Mouse (Mus musculus) kidney, postnatal 0 days (tissue): ENCODE measurements around the gene Gad2. TPM values are rescaled to one million over a fixed set of nuclear protein-coding genes. Genes with fewer than 3 reads are reported as not detected.
"Not testable (repeated sequence)": the region's sequence is repeated elsewhere in the genome, so short reads cannot be mapped to it uniquely, and the experiment has no call there.

Experiments used
- ATAC-seq: fragments of 200-750 bp; cut with Nextera tagmentation; replicated peaks from 2 replicates; pipeline ENCODE4 v1.8.0; 2017; ENCODE audit warnings: low read depth, moderate number of reproducible peaks, moderate TSS enrichment, moderate library complexity; ENCODE audit not compliant: low FRiP score
- DNase-seq: peaks from one replicate; pipeline ENCODE4 v3.0.0-alpha.2; 2016; ENCODE audit warnings: low spot score
- H3K27ac ChIP-seq: fragments of 300-500 bp; sonication (generic); 2 replicates; pipeline ENCODE4 v1.5.1; 2014; ENCODE audit warnings: mild to moderate bottlenecking
- H3K27me3 ChIP-seq: fragments of 300-500 bp; sonication (generic); 2 replicates; pipeline ENCODE4 v1.6.1; 2014; ENCODE audit warnings: low read length, mixed read lengths; ENCODE audit not compliant: insufficient read depth
- H3K36me3 ChIP-seq: fragments of 300-500 bp; sonication (generic); 2 replicates; pipeline ENCODE4 v1.6.1; 2014; ENCODE audit warnings: low read length, mixed read lengths; ENCODE audit not compliant: insufficient read depth
- H3K4me1 ChIP-seq: fragments of 300-500 bp; sonication (generic); replicated peaks from 2 replicates; pipeline ENCODE4 v1.6.1; 2014; ENCODE audit warnings: antibody characterized with exemption, low read length, mixed read lengths; ENCODE audit not compliant: insufficient read depth
- H3K4me2 ChIP-seq: fragments of 300-500 bp; sonication (generic); 2 replicates; pipeline ENCODE4 v1.6.1; 2014; ENCODE audit warnings: mild to moderate bottlenecking, low read length, moderate library complexity, mixed read lengths
- H3K4me3 ChIP-seq: fragments of 300-500 bp; sonication (generic); replicated peaks from 2 replicates; pipeline ENCODE4 v1.5.1; 2014; ENCODE audit warnings: low read depth, low read length
- H3K9ac ChIP-seq: fragments of 300-500 bp; sonication (generic); 2 replicates; pipeline ENCODE4 v1.6.1; 2014; ENCODE audit warnings: low read depth, low read length
- H3K9me3 ChIP-seq: fragments of 300-500 bp; sonication (generic); replicated peaks from 2 replicates; pipeline ENCODE4 v1.6.1; 2016; ENCODE audit warnings: low read length, inconsistent platforms, mixed read lengths
- CTCF ChIP-seq: IDR thresholded peaks from 2 replicates; pipeline ENCODE4 v1.5.1; 2016; ENCODE audit warnings: antibody characterized with exemption, low read depth, mild to moderate bottlenecking, moderate library complexity
- WGBS: fragments of 180-500 bp; shearing (Covaris S2); extraction: QIAGEN DNeasy Blood & Tissue Kit; methylation state at CpG from one replicate; pipeline ENCODE4 v1.1.7; 2014; 5-methylcytosine and 5-hydroxymethylcytosine counted together
- polyA plus RNA-seq: library from polyadenylated mRNA; unstranded; fragments of >200 nt; fragmentation: Nextera tagmentation; extraction: Ambion mirVana; gene quantifications from 2 replicates; pipeline ENCODE4 v1.2.1, GENCODE M21; 2015

Gene Gad2
- polyA plus RNA-seq, result not detected in 2 replicates

- DNase-seq, result peak; percentile 38
Measured at GRCm38 (mm10) chr2:22621828-22622731, at the start of gene Gad2. Gene Gad2, plus strand, starts transcription at chr2:22622205.

GRCm38 (mm10) chr2:22587469-22588169 lies 34.4 kb upstream of the Gad2 start:
- not testable (repeated sequence) for H3K36me3 ChIP-seq, DNase-seq, H3K9me3 ChIP-seq, H3K27me3 ChIP-seq, H3K4me1 ChIP-seq, H3K9ac ChIP-seq, H3K4me2 ChIP-seq, H3K27ac ChIP-seq, H3K4me3 ChIP-seq
- 87% methylated on average over 13 of the region's 14 CpGs for WGBS
- peak; percentile 85 for ATAC-seq

More at GRCm38 (mm10) chr2:22621828-22622731, at the start of gene Gad2:
- Histone ChIP-seq H3K27ac (no peak within 1 kb of the TSS), H3K36me3 (no peaks in the 10 kb centered on the region), H3K4me3 (peak within 1 kb of the TSS; percentile 28), H3K9ac (no peak within 1 kb of the TSS), H3K9me3 (no peaks in the 10 kb centered on the region), H3K4me1 (peaks cover 5% of the 10 kb centered on the region; the same call in 1 of the 2 replicates), H3K4me2 (peak within 1 kb of the TSS; percentile 58), H3K27me3 (peaks cover 73% of the 10 kb centered on the region)
- TF ChIP-seq CTCF, result no peak
- 1% methylated on average over 55 of the region's 55 CpGs for WGBS
- ATAC-seq, result peak; percentile 87

GRCm38 (mm10) chr2:22588170-22588541 lies 33.8 kb upstream of the Gad2 start:
- not testable (repeated sequence) for H3K9me3 ChIP-seq, H3K4me2 ChIP-seq, H3K4me3 ChIP-seq, H3K27me3 ChIP-seq, H3K27ac ChIP-seq, H3K9ac ChIP-seq, H3K36me3 ChIP-seq, H3K4me1 ChIP-seq, DNase-seq
- whole genome bisulfite sequencing, result 87% methylated on average over 5 of the region's 5 CpGs
- ATAC-seq, result peak; percentile 49

DNA sequence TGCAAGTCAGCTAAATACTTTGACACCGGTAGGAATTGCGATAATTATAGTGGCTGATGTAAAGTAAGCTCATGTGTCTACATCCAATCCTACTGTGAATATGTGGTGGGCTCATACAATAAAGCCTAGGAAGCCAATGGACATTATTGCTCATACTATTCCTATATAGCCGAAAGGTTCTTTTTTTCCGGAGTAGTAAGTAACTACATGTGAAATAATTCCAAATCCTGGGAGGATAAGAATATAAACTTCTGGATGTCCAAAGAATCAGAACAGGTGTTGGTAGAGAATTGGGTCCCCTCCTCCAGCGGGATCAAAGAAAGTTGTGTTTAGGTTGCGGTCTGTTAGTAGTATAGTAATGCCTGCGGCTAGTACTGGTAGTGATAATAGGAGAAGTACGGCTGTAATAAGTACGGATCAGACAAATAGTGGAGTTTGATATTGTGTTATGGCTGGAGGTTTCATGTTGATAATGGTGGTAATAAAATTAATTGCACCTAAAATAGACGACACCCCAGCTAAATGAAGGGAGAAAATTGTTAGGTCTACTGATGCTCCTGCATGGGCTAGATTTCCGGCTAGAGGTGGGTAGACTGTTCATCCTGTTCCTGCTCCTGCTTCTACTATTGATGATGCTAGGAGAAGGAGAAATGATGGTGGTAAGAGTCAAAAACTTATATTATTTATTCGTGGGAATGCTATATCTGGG lies 33.2 kb upstream of the Gad2 start:
- H3K4me1 ChIP-seq, H3K4me2 ChIP-seq, H3K27ac ChIP-seq, H3K27me3 ChIP-seq, H3K9me3 ChIP-seq, H3K36me3 ChIP-seq, H3K4me3 ChIP-seq, H3K9ac ChIP-seq: not testable (repeated sequence)
- ATAC-seq (peak; percentile 93), DNase-seq (peak; percentile 5)
- WGBS, result 66% methylated on average over 12 of the region's 12 CpGs

DNA sequence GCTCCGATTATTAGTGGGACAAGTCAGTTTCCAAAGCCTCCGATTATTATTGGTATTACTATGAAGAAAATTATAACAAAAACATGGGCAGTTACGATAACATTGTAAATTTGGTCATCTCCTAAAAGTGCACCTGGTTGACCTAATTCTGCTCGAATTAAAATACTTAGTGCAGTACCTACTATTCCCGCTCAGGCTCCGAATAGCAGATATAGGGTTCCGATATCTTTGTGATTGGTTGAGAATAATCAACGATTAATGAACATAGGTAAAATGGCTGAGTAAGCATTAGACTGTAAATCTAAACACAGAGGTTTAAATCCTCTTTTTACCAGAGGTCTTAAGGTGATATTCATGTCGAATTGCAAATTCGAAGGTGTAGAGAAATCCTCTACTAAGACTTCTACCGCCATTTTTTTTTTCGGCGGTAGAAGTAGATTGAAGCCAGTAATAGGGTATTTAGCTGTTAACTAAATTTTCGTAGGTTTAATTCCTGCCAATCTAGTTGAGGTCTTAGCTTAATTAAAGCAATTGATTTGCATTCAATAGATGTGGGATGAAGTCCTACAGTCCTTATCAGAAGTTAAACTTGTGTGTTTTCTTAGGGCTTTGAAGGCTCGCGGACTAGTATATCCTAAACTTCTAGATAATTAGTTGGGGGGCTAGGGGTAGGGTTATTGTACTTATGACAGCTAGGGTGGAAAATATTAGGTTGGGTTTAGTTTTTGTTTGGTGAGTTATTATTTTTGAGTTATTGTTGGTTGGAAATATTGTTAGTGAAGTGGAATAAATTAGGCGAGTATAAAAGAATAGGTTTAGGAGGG lies 32.4 kb upstream of the Gad2 start:
- WGBS, result 90% methylated on average over 16 of the region's 17 CpGs
- H3K4me3 ChIP-seq, H3K36me3 ChIP-seq, DNase-seq, H3K9ac ChIP-seq, H3K9me3 ChIP-seq, H3K27me3 ChIP-seq, H3K27ac ChIP-seq, H3K4me2 ChIP-seq, H3K4me1 ChIP-seq: not testable (repeated sequence)
- peak; percentile 91 for ATAC-seq

DNA sequence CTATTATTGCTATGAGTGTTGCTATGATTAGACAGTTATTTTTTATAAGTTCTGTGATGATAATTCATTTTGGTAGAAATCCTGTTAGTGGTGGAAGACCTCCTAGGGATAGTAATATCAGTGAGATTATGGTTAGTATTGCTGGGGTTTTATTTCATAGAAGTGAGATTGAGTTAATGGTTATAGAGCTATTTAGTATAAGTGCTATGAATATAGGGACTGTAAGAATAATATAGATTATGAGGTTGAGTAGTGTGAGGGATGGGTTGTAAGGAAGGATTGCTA lies 31.9 kb upstream of the Gad2 start:
- ATAC-seq (no peak), DNase-seq (no peak)
- no peaks in the 10 kb centered on the region for H3K27me3 ChIP-seq
- H3K4me3 ChIP-seq, result no peak overlapping the region
- H3K36me3 ChIP-seq, result no peaks in the 10 kb centered on the region
- no peak for TF ChIP-seq CTCF
- H3K27ac ChIP-seq, result no peak overlapping the region
- H3K4me2 ChIP-seq, result no peak overlapping the region
- H3K9ac ChIP-seq, result no peak overlapping the region
- H3K4me1 ChIP-seq, result no peaks in the 10 kb centered on the region
- no peaks in the 10 kb centered on the region for H3K9me3 ChIP-seq
